Mouse (Mus musculus): ENCODE results near the gene Tnks1bp1. TPM values are rescaled to one million over a fixed set of nuclear protein-coding genes. Genes with fewer than 3 reads are reported as not detected.

Tnks1bp1 gene
- polyA plus RNA-seq, 1 experiment: 55.4 TPM

DNA sequence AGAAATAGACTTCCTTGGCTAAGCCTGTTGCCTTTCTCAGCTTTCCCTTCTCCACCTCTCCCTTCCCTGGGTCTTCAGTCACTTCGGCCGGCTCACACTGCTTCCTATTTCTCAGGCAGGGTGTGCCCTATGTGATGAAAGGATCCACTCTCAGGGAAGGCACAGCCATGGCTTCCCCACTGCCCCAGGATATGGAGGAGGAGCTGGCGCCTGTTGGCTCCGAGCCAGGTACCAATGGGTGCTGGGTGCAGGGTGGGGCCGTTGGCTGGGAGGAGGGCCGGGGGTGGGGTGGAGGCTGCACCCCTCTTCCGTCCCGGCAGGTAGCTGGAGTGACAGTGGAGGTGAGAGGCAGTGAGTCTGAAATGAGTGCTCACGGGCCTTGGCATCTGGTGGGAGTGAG, 2.9 kb downstream of the Tnks1bp1 start:
- peak overlapping the region; percentile 87 for H3K4me3 ChIP-seq (ENCODE audit: insufficient read depth, low read length)
- peaks cover 4% of the 10 kb centered on the region; the same call in 1 of the 2 replicates for H3K4me1 ChIP-seq (ENCODE audit: control insufficient read depth, insufficient read depth, low read length)
- H3K27ac ChIP-seq (ENCODE audit: insufficient read depth, low read length): peak overlapping the region; percentile 86
- TF ChIP-seq POLR2A (IDR thresholded peaks at IDR 0.05; ENCODE audit: extremely low read depth, insufficient read depth, low read length) (no peak), CTCF (IDR thresholded peaks at IDR 0.05; ENCODE audit: extremely low read depth, insufficient read depth, low read length) (no peak)

DNA sequence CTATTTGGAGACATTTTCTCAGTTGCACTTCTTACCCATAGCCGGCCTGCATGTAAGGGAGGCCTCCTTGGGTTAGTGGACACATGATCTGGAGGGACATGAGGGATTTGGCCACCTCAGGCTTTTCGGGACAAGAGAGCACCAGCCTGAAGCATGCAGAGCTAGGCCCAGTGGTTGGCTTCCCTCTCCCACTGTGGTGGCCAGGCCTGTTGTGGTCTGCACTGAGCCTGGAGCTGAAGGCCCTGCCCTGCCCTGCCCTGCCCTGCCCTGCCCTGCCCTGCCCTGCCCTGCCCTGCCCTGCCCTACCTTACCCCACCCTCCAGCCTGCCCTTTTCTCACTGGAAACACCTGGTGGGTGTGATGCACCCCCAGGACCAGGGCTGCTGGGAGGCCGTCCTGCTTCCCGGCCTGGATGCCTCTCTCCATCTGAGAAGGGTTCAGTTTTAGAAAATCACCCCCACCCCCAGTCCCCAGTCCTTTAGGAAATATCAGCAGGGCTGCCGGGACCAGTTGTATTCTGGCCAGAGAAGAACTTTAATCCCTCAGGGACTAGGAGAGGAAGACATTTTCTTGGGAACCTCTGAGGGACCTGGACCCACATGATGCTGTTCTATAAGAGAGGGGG, 5.5 kb downstream of the Tnks1bp1 start:
- H3K27ac ChIP-seq (ENCODE audit: insufficient read depth, low read length): no peak overlapping the region
- H3K4me1 ChIP-seq (ENCODE audit: control insufficient read depth, insufficient read depth, low read length): peaks cover 4% of the 10 kb centered on the region; the same call in 1 of the 2 replicates
- TF ChIP-seq CTCF (IDR thresholded peaks at IDR 0.05; ENCODE audit: extremely low read depth, insufficient read depth, low read length) (no peak), POLR2A (IDR thresholded peaks at IDR 0.05; ENCODE audit: extremely low read depth, insufficient read depth, low read length) (no peak)
- no peak overlapping the region for H3K4me3 ChIP-seq (ENCODE audit: insufficient read depth, low read length)

DNA sequence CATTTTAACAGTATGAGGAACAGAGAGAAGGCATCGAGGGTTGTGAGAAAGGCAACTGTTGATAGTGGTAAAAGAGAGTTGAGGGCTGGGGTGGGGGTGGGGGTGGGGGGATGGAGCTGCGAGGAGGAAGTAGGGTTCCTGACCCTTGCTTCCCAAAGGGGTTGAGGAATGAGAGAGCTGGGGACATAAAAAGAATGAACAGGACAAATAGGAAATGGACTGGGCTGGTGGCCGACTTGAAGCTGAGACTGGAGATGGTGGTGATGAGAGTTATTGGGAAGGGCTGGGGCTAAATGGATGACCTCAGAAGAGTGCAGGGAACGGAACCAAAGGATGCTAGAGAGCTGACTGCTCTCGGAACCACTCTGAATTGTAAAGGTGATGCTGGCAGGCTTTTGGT, 8.9 kb downstream of the Tnks1bp1 start:
- Histone ChIP-seq H3K27ac (ENCODE audit: insufficient read depth, low read length) (no peak overlapping the region), H3K4me1 (ENCODE audit: control insufficient read depth, insufficient read depth, low read length) (no peaks in the 10 kb centered on the region), H3K4me3 (ENCODE audit: insufficient read depth, low read length) (no peak overlapping the region)
- TF ChIP-seq CTCF (IDR thresholded peaks at IDR 0.05; ENCODE audit: extremely low read depth, insufficient read depth, low read length) (no peak), POLR2A (IDR thresholded peaks at IDR 0.05; ENCODE audit: extremely low read depth, insufficient read depth, low read length) (no peak)

DNA sequence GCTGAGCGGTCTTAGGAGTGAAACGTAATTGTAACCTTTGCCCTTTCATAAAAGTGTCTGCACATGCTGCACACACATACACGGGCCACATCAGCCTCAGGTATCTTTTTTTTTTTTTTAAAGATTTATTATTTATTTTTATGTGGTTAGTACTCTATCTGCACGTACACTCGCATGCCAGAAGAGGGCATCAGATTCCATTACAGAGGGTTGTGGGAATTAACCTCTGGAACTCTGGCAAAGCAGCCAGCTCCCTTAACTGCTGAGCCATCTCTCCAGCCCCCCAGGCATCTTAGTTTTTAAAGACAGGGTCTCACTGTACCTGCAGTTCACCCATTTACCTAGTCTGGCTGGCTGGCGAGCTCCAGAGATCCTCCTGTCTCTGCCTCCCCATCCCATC, 11.9 kb downstream of the Tnks1bp1 start:
- Histone ChIP-seq H3K27ac (ENCODE audit: insufficient read depth, low read length) (no peak overlapping the region), H3K4me1 (ENCODE audit: control insufficient read depth, insufficient read depth, low read length) (no peaks in the 10 kb centered on the region), H3K4me3 (ENCODE audit: insufficient read depth, low read length) (no peak overlapping the region)
- TF ChIP-seq POLR2A (IDR thresholded peaks at IDR 0.05; ENCODE audit: extremely low read depth, insufficient read depth, low read length) (no peak), CTCF (IDR thresholded peaks at IDR 0.05; ENCODE audit: extremely low read depth, insufficient read depth, low read length) (no peak)

DNA sequence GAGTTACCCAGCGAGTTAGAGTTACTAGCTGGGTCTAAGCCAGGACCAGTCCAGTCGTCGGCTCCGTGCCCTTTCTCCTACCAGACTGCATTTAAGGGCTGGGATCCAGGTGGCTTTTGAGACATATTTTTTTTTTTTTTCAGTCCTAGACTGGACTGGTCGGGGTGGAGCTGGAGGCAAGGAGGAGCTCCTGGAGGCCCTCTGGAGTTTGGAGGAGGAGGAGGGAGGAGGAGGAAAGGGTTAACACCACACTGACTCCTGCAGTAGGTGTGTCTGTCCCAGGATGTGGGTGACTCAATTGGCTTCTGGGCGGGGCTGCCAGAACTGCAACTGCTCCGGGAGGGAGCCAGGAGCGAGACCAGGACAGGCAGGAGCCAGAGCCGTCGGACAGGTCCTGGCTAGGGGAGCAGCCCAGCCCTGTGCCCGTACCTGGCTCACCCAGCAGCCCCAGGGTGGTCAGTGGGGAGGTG, 12.8 kb downstream of the Tnks1bp1 start:
- TF ChIP-seq CTCF (IDR thresholded peaks at IDR 0.05; ENCODE audit: extremely low read depth, insufficient read depth, low read length) (no peak), POLR2A (IDR thresholded peaks at IDR 0.05; ENCODE audit: extremely low read depth, insufficient read depth, low read length) (no peak)
- H3K4me3 ChIP-seq (ENCODE audit: insufficient read depth, low read length): 0 out of 2 replicates have a peak overlapping the region, but pooled peaks have one; percentile 1
- no peak overlapping the region for H3K27ac ChIP-seq (ENCODE audit: insufficient read depth, low read length)
- H3K4me1 ChIP-seq (ENCODE audit: control insufficient read depth, insufficient read depth, low read length): no peaks in the 10 kb centered on the region

DNA sequence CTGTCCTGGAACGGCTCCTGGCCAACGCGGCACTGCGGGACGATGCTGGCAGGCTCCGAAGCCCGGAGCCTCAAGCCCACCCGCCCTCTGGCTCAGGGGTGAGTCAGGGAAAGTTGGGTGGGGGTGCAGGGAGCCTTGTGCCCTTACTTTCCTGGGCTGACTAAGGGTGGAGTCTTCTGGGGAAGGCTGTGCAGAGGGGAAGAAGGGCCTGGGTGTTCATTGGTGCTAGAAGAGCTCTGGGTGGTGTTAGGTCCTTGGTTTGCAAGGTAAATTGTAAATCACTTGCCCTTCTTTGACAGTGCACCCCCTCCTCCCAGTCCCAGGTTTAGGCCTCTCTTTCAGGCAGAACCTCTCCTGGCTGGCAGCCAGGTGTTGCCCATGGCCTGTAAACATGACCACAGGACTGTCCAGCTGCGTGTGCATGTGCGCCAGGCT, 13.3 kb downstream of the Tnks1bp1 start:
- TF ChIP-seq POLR2A (IDR thresholded peaks at IDR 0.05; ENCODE audit: extremely low read depth, insufficient read depth, low read length) (no peak), CTCF (IDR thresholded peaks at IDR 0.05; ENCODE audit: extremely low read depth, insufficient read depth, low read length) (no peak)
- H3K4me1 ChIP-seq (ENCODE audit: control insufficient read depth, insufficient read depth, low read length): no peaks in the 10 kb centered on the region
- 0 out of 2 replicates have a peak overlapping the region, but pooled peaks have one; percentile 1 for H3K4me3 ChIP-seq (ENCODE audit: insufficient read depth, low read length)
- H3K27ac ChIP-seq (ENCODE audit: insufficient read depth, low read length): no peak overlapping the region

DNA sequence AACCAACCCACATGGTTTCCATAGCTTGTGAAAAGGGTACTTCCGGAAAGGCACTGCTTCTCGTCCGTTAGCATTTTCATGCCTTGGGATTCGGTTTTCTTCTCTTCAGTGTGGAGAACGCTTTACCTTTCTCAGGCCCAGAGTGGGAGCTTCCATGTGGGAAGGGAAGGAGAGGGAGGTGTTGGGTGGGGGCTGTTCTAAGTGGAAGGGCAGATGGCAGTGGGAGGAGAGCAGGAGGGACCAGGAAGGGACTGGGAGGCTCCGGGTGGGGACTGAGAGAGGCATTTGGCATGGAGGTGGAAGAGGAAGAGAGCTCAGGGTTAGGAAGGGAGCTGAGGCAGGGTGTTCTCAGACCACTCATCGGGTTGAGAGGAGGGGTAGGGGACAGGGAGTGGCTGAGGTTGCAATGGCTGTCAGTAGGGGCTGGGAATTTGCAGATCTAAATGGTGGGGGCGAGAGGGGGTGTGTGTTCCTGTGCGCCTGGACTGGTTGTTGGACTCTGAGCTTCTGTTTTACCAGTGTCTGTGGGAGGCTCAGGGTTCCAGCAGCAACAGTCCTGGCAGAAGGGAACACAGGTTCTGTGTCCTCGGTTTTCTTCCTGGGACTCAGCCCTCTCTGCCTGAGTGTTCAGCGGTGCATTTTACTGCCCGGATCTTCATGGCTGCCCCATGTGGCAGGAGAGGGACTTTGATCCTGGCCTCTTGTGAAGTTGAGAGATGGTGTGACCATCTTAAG, 17.5 kb downstream of the Tnks1bp1 start:
- no peak for TF ChIP-seq POLR2A (IDR thresholded peaks at IDR 0.05; ENCODE audit: extremely low read depth, insufficient read depth, low read length)
- TF ChIP-seq CTCF (IDR thresholded peaks at IDR 0.05; ENCODE audit: extremely low read depth, insufficient read depth, low read length): no peak
- Histone ChIP-seq H3K27ac (ENCODE audit: insufficient read depth, low read length) (no peak overlapping the region), H3K4me3 (ENCODE audit: insufficient read depth, low read length) (no peak overlapping the region), H3K4me1 (ENCODE audit: control insufficient read depth, insufficient read depth, low read length) (peaks cover 12% of the 10 kb centered on the region)

DNA sequence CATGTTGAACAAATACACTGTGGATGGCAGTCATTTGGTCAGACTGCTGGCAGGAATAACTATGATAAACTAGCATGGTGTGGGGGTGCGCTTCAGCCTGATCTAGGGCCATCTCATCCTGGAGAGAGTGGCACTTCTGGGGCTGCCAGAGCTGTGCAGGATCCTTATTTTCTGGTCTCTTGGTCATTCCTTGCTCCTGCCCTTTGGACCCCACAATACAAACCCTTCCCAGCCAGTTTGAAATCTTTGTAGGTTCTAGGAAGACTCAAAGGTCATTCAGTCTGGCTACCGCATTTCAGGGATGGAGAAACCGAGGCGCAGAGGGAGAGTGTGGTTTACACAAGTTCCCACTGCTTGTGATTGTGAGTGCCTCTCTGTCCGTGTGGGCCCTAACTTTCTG, 19.1 kb downstream of the Tnks1bp1 start:
- Histone ChIP-seq H3K27ac (ENCODE audit: insufficient read depth, low read length) (no peak overlapping the region), H3K4me3 (ENCODE audit: insufficient read depth, low read length) (no peak overlapping the region), H3K4me1 (ENCODE audit: control insufficient read depth, insufficient read depth, low read length) (peaks cover 12% of the 10 kb centered on the region)
- no peak for TF ChIP-seq POLR2A (IDR thresholded peaks at IDR 0.05; ENCODE audit: extremely low read depth, insufficient read depth, low read length)
- no peak for TF ChIP-seq CTCF (IDR thresholded peaks at IDR 0.05; ENCODE audit: extremely low read depth, insufficient read depth, low read length)

DNA sequence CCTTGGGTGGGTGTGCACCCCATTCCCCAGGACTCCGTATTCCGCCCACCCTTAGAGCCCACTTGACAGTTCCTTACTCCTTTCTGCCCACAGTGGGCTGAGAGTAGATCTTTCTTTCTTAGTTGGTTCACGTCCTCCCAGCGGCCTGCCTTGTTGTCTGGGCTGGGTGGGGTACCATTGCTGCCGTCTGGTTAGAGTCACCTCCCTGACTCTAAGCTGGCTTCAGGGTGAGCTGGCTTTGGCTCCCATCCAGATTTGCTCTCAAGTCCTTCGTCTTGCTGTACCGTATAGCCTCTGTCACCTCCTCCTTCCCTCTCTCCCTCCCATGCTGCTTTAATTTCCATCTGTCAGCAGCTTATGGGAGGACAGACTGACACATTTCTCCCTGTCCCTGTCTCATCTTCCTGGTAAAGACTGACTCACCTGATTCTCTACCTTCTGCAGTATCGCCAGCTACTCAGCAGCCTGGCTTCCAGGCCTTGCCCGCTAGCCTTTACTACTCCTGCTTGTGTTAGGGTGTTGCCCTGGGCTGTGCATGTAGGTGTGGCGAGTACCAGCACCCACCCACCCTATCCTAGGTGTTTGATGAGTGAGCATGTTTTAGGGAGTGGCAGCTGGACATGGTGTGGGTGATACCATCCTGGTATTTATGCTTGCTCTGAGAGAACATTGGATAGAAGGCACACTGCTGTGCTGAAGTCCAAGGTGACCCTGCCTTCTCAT, 20.2 kb downstream of the Tnks1bp1 start:
- H3K27ac ChIP-seq (ENCODE audit: insufficient read depth, low read length): 0 out of 2 replicates have a peak overlapping the region, but pooled peaks have one; percentile 34

More for the DNA sequence above, 20.2 kb downstream of the Tnks1bp1 start:
- no peak for TF ChIP-seq CTCF (IDR thresholded peaks at IDR 0.05; ENCODE audit: extremely low read depth, insufficient read depth, low read length)
- TF ChIP-seq POLR2A (IDR thresholded peaks at IDR 0.05; ENCODE audit: extremely low read depth, insufficient read depth, low read length): no peak
- H3K4me3 ChIP-seq (ENCODE audit: insufficient read depth, low read length): no peak overlapping the region
- H3K4me1 ChIP-seq (ENCODE audit: control insufficient read depth, insufficient read depth, low read length): peaks cover 12% of the 10 kb centered on the region

All from cortical plate, adult 2 months (tissue).